Mouse (Mus musculus) heart, adult 18-20 months (tissue): Measurements from ENCODE around the gene Sars2. TPM values are rescaled to one million over a fixed set of nuclear protein-coding genes. Genes with fewer than 3 reads are reported as not detected.

ENCODE experiments used
- total RNA-seq, 2 experiments: library from RNA; stranded (reverse); gene quantifications; 2 replicates each; pipeline ENCODE4 v1.2.3; 2021

The Sars2 gene
- total RNA-seq, 2 experiments from 2014 or later, result 14.7 to 15.5 TPM

Other genes with a start within 250 kb of the Sars2 start
- not detected for gene Ifnl2, start 231.5 kb upstream of the Sars2 start, total RNA-seq
- gene Ifnl3, start 219.2 kb upstream of the Sars2 start, total RNA-seq, result not detected
- not detected for gene Sycn, start 201.1 kb upstream of the Sars2 start, total RNA-seq
- gene Nccrp1, start 194.7 kb upstream of the Sars2 start, total RNA-seq, result not detected
- gene Samd4b, start 143.8 kb upstream of the Sars2 start, total RNA-seq, result 10 to 100 TPM; 19.6 to 22.1 TPM
- 1 to 10 TPM; 8.8 to 9.9 TPM for gene Pak4, start 143.8 kb upstream of the Sars2 start, total RNA-seq
- gene Acp7, start 110.7 kb upstream of the Sars2 start, total RNA-seq, result not detected
- under 1 TPM; 0.12 to 0.23 TPM for gene Fbxo27, start 49.1 kb upstream of the Sars2 start, total RNA-seq
- gene Fbxo17, start 25.2 kb upstream of the Sars2 start, total RNA-seq, result under 1 TPM; 0.62 to 0.82 TPM
- 10 to 100 TPM; 59.4 to 60.4 TPM for gene Mrps12, start 172 bp upstream of the Sars2 start, total RNA-seq
- not detected for gene Ccer2, start 14.2 kb downstream of the Sars2 start, total RNA-seq
- 10 to 100 TPM; 84.3 to 88.4 TPM for gene Sirt2, start 24.7 kb downstream of the Sars2 start, total RNA-seq
- gene Nfkbib, start 25.5 kb downstream of the Sars2 start, total RNA-seq, result 10 to 100 TPM; 25.8 to 26.8 TPM
- gene Rinl, start 47.0 kb downstream of the Sars2 start, total RNA-seq, result 1 to 10 TPM; 1.5 to 3.4 TPM
- gene Hnrnpl, start 66.5 kb downstream of the Sars2 start, total RNA-seq, result 100 to 1,000 TPM; 196 to 224 TPM
- gene Ech1, start 83.2 kb downstream of the Sars2 start, total RNA-seq, result 1,000 to 10,000 TPM; 1,960 to 1,989 TPM
- 10 to 100 TPM in 1 of 2 experiments, 1 to 10 TPM in 1; 9.6 to 18.7 TPM for gene Lgals4, start 91.9 kb downstream of the Sars2 start, total RNA-seq
- gene Lgals7, start 121.9 kb downstream of the Sars2 start, total RNA-seq, result 1 to 10 TPM in 1 of 2 experiments, under 1 TPM in 1; 0.93 to 1.8 TPM
- gene Capn12, start 139.4 kb downstream of the Sars2 start, total RNA-seq, result under 1 TPM; 0.31 to 0.35 TPM
- gene Actn4, start 220.3 kb downstream of the Sars2 start, total RNA-seq, result 10 to 100 TPM; 64.7 to 66.4 TPM
- 100 to 1,000 TPM; 166 to 176 TPM for gene Eif3k, start 239.9 kb downstream of the Sars2 start, total RNA-seq
- 1 to 10 TPM in 1 of 2 experiments, under 1 TPM in 1; 0.45 to 4.2 TPM for gene Map4k1, start 240.1 kb downstream of the Sars2 start, total RNA-seq